Mouse (Mus musculus): ENCODE data around the gene Dusp3. TPM values are rescaled to one million over a fixed set of nuclear protein-coding genes. Genes with fewer than 3 reads are reported as not detected.

Gene Dusp3
- total RNA-seq (2021), result 10 to 100 TPM; 62.2 to 71.6 TPM
- long read RNA-seq, experiment 1, full-length matches to known transcripts, result 8 of 25 reads
- long read RNA-seq, experiment 1, partial matches to known transcripts, result 2 of 25 reads
- long read RNA-seq, experiment 1, other reads (novel, unspliced or antisense), result 15 of 25 reads
- long read RNA-seq, experiment 2, full-length matches to known transcripts, result 7 of 38 reads
- long read RNA-seq, experiment 2, partial matches to known transcripts, result 0 of 38 reads
- long read RNA-seq, experiment 2, other reads (novel, unspliced or antisense), result 31 of 38 reads

DNA sequence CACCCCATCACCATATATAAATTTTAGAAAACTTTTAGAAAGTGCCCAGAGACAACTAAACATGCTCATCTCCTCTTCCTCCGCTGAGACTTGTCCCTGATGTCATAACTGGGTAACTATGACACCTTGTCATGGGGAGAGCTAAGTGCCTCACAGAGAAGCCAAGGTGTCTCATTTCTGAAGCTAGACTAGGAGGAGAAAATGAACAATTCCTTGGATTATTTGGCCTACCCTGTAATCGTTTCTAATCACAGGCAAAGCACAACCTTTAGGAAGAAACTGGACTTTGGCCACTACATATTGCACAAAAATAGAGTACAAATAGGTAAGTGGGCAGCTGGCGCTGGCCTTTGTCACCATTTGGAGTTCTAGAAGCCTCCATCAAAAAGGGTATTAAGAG, at the start of gene Dusp3:
TSS of gene Dusp3 (minus strand) at position 101 of the 400 bp plus-strand sequence.
- no peak for DNase-seq (ENCODE audit: low spot score in 2 of 2)

DNA sequence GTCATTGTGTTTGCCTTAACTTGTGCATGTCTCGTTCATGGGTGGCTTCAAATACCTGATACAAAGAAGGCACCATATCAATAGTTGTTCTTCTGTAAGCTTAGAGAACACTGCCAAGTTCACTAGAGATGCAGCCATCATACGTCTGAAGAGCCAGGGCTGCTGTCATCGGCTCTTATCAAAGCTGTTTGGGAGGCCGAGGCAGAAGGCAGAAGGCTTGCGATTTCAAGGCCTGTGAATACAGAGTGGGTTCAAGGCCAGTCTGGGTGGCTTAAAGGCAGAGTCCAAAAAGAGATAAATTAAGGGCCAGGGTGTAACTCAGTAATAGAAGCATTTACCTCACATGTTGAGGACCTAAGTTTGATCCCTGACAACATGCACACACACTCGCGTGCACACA, 49.5 kb upstream of the Dusp3 start:
- DNase-seq (ENCODE audit: low spot score in 2 of 2), result no peak

- no peak for DNase-seq (ENCODE audit: low spot score in 2 of 2)
Measured at GRCm38 (mm10) chr11:102035456-102035960, 48.7 kb upstream of the Dusp3 start.

DNA sequence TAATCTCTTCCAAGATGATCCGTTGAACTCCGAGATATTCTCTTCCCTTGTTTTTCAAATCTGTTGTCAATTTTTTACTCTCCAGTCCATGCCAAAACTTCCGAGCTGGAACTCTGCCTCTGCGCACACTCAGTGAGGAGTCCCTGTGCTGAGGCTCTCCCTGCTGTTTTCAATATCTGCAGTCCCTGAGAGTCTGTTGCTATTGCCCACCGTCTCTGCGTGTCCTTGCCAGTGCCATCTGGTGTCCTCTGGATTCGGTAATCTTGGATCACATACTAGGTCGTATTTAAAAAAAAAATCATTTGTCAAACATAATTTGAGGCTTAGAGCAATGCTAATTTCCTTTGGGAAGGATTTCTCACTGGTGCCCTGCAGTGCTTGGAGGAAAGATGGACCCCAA, 48.1 kb upstream of the Dusp3 start:
- no peak for DNase-seq (ENCODE audit: low spot score in 2 of 2)

DNA sequence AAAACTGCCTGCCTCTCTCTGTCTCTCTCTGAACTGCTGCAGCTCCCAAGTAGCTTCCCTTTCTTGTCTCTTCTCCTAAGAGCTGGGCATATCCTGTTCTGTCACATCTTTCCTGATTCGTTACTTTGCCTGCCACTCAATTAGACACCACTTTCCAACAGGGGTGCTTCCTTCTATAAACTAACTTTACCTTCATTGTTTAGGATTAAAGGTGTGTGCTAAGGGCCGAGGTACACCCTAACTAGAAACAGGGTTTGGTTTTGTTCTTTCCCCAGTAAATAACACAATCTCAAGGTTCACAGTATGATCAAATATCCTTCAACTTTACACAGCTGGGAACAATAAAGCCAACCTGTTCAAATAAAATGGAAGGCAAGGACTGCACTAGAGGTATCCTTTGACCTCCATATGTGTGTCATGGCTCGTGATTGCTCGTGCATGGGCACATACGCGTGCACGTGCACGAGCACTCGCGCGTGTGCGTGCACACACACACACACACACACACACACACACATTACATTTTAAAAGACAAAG, 46.3 kb upstream of the Dusp3 start:
- DNase-seq (ENCODE audit: low spot score in 2 of 2), result no peak

- DNase-seq (ENCODE audit: low spot score in 2 of 2), result no peak
Measured at GRCm38 (mm10) chr11:102031149-102031548, 44.3 kb upstream of the Dusp3 start.

- no peak for DNase-seq (ENCODE audit: low spot score in 2 of 2)
Measured at GRCm38 (mm10) chr11:102029966-102030365, 43.2 kb upstream of the Dusp3 start.

- DNase-seq (ENCODE audit: low spot score in 2 of 2), result no peak
Measured at GRCm38 (mm10) chr11:102029304-102029703, 42.5 kb upstream of the Dusp3 start.

GRCm38 (mm10) chr11:102028087-102028816, 41.4 kb upstream of the Dusp3 start, which contains the start of gene Mpp3:
Gene Mpp3 (minus strand): TSS chr11:102028461.
- no peak for DNase-seq (ENCODE audit: low spot score in 2 of 2)

- DNase-seq (ENCODE audit: low spot score in 2 of 2), result no peak
Measured at GRCm38 (mm10) chr11:102027361-102028017, 40.7 kb upstream of the Dusp3 start.

- peak; percentile 38 to 51 for DNase-seq (ENCODE audit: low spot score in 2 of 2)
Measured at GRCm38 (mm10) chr11:102026694-102027360, 40.0 kb upstream of the Dusp3 start.

GRCm38 (mm10) chr11:102025991-102026660, 39.3 kb upstream of the Dusp3 start:
- DNase-seq (ENCODE audit: low spot score in 2 of 2), result no peak

DNA sequence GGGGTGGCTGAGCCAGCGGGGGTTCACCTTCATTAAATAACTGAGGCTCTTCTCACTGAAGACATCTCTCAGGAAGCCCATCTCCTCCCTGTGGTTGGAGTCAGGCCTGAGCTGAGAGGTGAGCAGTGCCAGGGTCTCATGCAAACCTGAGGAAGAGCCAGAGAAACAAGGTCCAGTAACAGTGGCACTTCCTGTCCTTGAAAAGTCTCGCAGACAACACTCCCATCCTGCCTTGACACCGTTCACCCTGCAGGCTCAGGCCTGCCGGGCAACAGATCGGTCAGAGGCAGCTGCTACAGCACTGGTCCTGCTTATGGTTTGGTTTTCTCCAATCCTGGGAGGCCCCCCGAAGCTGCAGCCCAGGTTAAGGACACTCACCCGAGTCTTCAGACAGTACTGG, 38.5 kb upstream of the Dusp3 start:
- DNase-seq (ENCODE audit: low spot score in 2 of 2), result no peak

DNA sequence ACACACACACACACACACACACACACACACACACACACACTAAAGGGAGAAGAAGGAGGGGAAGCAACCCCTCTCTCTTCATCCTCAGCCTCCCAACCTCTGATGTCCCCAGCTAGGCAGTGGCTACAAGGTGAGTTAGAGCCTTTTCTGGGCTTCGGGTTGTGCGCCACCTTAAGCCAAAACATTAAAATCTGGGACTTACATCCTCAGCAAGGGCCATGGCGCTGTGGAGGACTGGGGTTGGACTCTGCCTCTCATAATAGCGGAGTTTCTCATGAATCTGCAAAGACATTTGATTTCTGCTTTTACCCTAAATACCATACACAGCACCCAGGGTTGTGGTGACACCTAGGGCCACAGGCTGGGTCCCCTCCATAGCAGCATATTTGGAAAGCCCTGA, 38.1 kb upstream of the Dusp3 start:
- DNase-seq (ENCODE audit: low spot score in 2 of 2), result no peak

DNA sequence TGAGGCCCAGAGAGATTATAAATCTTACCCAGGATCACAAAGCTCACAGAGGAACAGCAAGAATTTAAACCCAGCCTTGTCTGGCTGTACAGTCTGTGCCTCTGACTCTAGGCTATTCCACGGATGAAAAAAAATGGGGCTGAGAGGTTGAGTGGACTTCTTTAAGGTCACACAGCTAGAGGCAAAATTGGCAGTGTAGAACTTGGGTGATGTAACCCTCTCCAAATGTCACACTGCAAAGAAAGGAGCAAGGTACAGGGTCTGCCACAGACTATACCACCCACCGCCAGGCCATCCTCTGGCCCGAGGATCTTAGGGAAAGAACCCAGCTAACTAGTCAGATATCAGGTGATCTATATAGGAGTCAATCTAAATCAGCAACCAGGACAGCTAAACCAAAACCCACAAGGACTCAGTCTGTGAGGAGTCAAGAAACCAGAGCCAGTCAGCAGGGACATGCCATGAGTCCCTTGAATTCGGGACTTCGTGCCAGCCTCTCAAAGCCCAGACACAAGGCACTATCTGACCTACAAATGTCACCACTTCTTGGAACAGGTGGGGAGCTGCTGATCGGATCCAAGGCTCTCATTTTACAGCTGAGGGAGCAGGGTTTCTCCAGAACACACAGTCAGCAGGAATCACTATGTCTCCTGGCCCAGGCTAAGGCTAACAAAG, 37.4 kb upstream of the Dusp3 start:
- DNase-seq (ENCODE audit: low spot score in 2 of 2), result no peak

DNA sequence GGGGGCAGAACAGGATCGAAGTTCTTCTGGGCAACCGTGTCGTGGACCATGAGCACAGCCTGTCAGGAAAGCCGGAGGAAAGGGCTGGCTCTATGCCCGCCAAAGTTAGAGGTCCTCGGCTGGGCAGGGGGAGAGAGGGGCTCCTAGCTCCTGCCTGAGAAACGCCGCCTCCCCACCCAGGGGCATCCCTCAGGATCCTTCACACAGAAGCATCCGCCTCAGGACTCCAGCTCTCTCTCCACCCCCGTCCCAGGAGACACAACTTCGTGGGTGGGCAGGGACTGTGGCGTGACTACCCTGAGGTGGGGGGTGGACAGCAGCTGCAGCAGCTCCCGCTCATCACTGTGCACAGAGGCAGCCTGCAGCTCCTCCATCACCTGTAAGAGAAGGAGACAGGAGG, 36.6 kb upstream of the Dusp3 start:
- no peak for DNase-seq (ENCODE audit: low spot score in 2 of 2)

GRCm38 (mm10) chr11:102021196-102021595, 34.4 kb upstream of the Dusp3 start:
- no peak for DNase-seq (ENCODE audit: low spot score in 2 of 2)

DNA sequence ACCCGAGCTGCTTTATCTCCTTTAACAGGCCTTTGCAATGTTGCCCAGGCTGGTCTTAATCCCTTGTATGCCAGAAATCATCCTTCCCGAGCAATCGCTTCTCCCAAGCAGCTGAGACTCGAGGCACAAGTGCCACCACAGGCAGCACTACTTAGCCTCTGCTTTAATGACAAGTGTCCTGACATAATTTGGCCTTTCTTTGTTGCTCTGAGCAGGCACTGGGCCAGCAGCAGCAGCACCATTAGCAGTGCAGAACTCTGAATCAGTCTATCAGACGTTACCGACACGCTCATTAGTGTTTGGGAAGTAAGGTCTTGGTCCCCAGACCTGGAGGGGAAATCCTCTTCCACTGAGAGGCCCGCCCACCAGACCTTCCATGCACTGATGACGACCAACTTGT, 32.9 kb upstream of the Dusp3 start:
- DNase-seq (ENCODE audit: low spot score in 2 of 2), result no peak

DNA sequence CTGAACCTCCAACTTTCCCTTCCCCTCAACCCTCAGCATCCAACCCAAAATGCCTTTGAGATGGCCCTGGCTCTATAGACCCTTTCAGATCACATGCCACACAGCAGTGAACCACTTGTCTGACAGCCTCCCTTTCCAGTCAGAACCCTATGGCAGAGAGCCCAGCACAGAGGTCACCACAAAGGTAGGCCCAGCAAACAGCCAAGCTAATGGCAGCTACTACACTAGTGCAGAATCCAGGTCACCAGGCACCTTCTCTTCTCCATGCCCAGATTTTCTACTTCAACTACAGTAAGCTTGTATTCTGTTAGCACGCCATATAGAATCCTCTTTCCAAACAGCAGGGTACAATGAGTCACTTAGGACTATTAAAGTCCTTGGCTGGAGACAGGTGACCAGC, 29.3 kb upstream of the Dusp3 start:
- no peak for DNase-seq (ENCODE audit: low spot score in 2 of 2)

GRCm38 (mm10) chr11:102015472-102015871, 28.7 kb upstream of the Dusp3 start:
- no peak for DNase-seq (ENCODE audit: low spot score in 2 of 2)
